Mouse (Mus musculus): ENCODE data around the gene Ccdc92. TPM values are rescaled to one million over a fixed set of nuclear protein-coding genes. Genes with fewer than 3 reads are reported as not detected.
A peak's percentile ranks its signal among the peaks of the same experiment; 100 is the strongest.

Ccdc92 gene
- polyA plus RNA-seq, 1 experiment from 2014 or later, result 7.4 TPM

GRCm38 (mm10) chr5:124852294-124852693 lies 9.9 kb downstream of the Ccdc92 start:
- Histone ChIP-seq H3K27ac (no peak overlapping the region), H3K9ac (no peak overlapping the region), H3K4me3 (replicated peaks) (no peak overlapping the region), H3K4me1 (no peaks in the 10 kb centered on the region), H3K9me3 (no peaks in the 10 kb centered on the region), H3K36me3 (no peaks in the 10 kb centered on the region), H3K4me2 (no peak overlapping the region), H3K27me3 (replicated peaks) (no peaks in the 10 kb centered on the region)
- WGBS, result 18% methylated on average over 2 of the region's 2 CpGs
- ATAC-seq (ENCODE audit: insufficient read depth, low FRiP score, low read depth), result no peak

- H3K9me3 ChIP-seq, result no peaks in the 10 kb centered on the region
- peak; percentile 47; the same call in 1 of the 2 replicates for ATAC-seq (ENCODE audit: insufficient read depth, low FRiP score, low read depth)
These were observed 10.7 kb downstream of the Ccdc92 start for GRCm38 (mm10) chr5:124851572-124851971.

GRCm38 (mm10) chr5:124848994-124849393 lies 13.2 kb downstream of the Ccdc92 start:
- H3K9ac ChIP-seq, result no peak overlapping the region
- H3K4me2 ChIP-seq, result no peak overlapping the region
- H3K4me1 ChIP-seq, result no peaks in the 10 kb centered on the region
- H3K9me3 ChIP-seq, result no peaks in the 10 kb centered on the region
- ATAC-seq (ENCODE audit: insufficient read depth, low FRiP score, low read depth), result no peak
- 75% methylated on average over 3 of the region's 3 CpGs for WGBS
- no peaks in the 10 kb centered on the region for H3K27me3 ChIP-seq (replicated peaks)
- no peak overlapping the region for H3K27ac ChIP-seq
- no peak overlapping the region for H3K4me3 ChIP-seq (replicated peaks)
- H3K36me3 ChIP-seq, result no peaks in the 10 kb centered on the region

More at GRCm38 (mm10) chr5:124851572-124851971, 10.7 kb downstream of the Ccdc92 start:
- no peaks in the 10 kb centered on the region for H3K36me3 ChIP-seq
- H3K4me1 ChIP-seq, result no peaks in the 10 kb centered on the region
- no peak overlapping the region for H3K9ac ChIP-seq
- no peaks in the 10 kb centered on the region for H3K27me3 ChIP-seq (replicated peaks)
- WGBS, result 62% methylated on average over 4 of the region's 4 CpGs
- no peak overlapping the region for H3K4me3 ChIP-seq (replicated peaks)
- H3K27ac ChIP-seq, result no peak overlapping the region
- no peak overlapping the region for H3K4me2 ChIP-seq

GRCm38 (mm10) chr5:124847014-124847413 lies 15.2 kb downstream of the Ccdc92 start:
- H3K36me3 ChIP-seq, result no peaks in the 10 kb centered on the region
- H3K9me3 ChIP-seq, result no peaks in the 10 kb centered on the region
- no peak overlapping the region for H3K4me3 ChIP-seq (replicated peaks)
- no peak for ATAC-seq (ENCODE audit: insufficient read depth, low FRiP score, low read depth)
- WGBS, result 69% methylated on average over 1 of the region's 1 CpGs
- no peaks in the 10 kb centered on the region for H3K27me3 ChIP-seq (replicated peaks)
- no peak overlapping the region for H3K9ac ChIP-seq
- H3K4me2 ChIP-seq, result no peak overlapping the region
- no peaks in the 10 kb centered on the region for H3K4me1 ChIP-seq
- H3K27ac ChIP-seq, result no peak overlapping the region

- WGBS, result 54% methylated on average over 4 of the region's 4 CpGs
- ATAC-seq (ENCODE audit: insufficient read depth, low FRiP score, low read depth), result no peak
- no peaks in the 10 kb centered on the region for H3K4me1 ChIP-seq
- H3K9ac ChIP-seq, result no peak overlapping the region
- H3K4me3 ChIP-seq (replicated peaks), result no peak overlapping the region
- no peaks in the 10 kb centered on the region for H3K27me3 ChIP-seq (replicated peaks)
- H3K36me3 ChIP-seq, result no peaks in the 10 kb centered on the region
- no peaks in the 10 kb centered on the region for H3K9me3 ChIP-seq
- no peak overlapping the region for H3K4me2 ChIP-seq
- H3K27ac ChIP-seq, result no peak overlapping the region
These were observed 17.3 kb downstream of the Ccdc92 start for GRCm38 (mm10) chr5:124844929-124845328.

- Histone ChIP-seq H3K4me1 (no peaks in the 10 kb centered on the region), H3K27ac (no peak overlapping the region), H3K4me2 (no peak overlapping the region), H3K9me3 (no peaks in the 10 kb centered on the region), H3K9ac (no peak overlapping the region), H3K36me3 (no peaks in the 10 kb centered on the region), H3K27me3 (replicated peaks) (no peaks in the 10 kb centered on the region), H3K4me3 (replicated peaks) (no peak overlapping the region)
- 80% methylated on average over 8 of the region's 8 CpGs for WGBS
- ATAC-seq (ENCODE audit: insufficient read depth, low FRiP score, low read depth), result no peak
These were observed 18.8 kb downstream of the Ccdc92 start for GRCm38 (mm10) chr5:124843386-124843785.

- H3K4me1 ChIP-seq, result no peaks in the 10 kb centered on the region
- 71% methylated on average over 2 of the region's 2 CpGs for WGBS
- no peaks in the 10 kb centered on the region for H3K9me3 ChIP-seq
- H3K36me3 ChIP-seq, result no peaks in the 10 kb centered on the region
- H3K27ac ChIP-seq, result no peak overlapping the region
- no peak overlapping the region for H3K4me2 ChIP-seq
- no peaks in the 10 kb centered on the region for H3K27me3 ChIP-seq (replicated peaks)
- no peak overlapping the region for H3K9ac ChIP-seq
- no peak; the same call in 1 of the 2 replicates for ATAC-seq (ENCODE audit: insufficient read depth, low FRiP score, low read depth)
- H3K4me3 ChIP-seq (replicated peaks), result no peak overlapping the region
These were observed 21.6 kb downstream of the Ccdc92 start for GRCm38 (mm10) chr5:124840669-124841068.

- H3K27me3 ChIP-seq (replicated peaks), result no peaks in the 10 kb centered on the region
- H3K27ac ChIP-seq, result no peak overlapping the region
- H3K4me3 ChIP-seq (replicated peaks), result no peak overlapping the region
- H3K9me3 ChIP-seq, result no peaks in the 10 kb centered on the region
- no peak overlapping the region for H3K4me2 ChIP-seq
- no peak for ATAC-seq (ENCODE audit: insufficient read depth, low FRiP score, low read depth)
- no peak overlapping the region for H3K9ac ChIP-seq
- H3K4me1 ChIP-seq, result no peaks in the 10 kb centered on the region
- H3K36me3 ChIP-seq, result no peaks in the 10 kb centered on the region
- WGBS, result 61% methylated on average over 7 of the region's 7 CpGs
These were observed 22.0 kb downstream of the Ccdc92 start for GRCm38 (mm10) chr5:124840202-124840601.

- no peaks in the 10 kb centered on the region for H3K4me1 ChIP-seq
- no peaks in the 10 kb centered on the region for H3K9me3 ChIP-seq
- H3K4me2 ChIP-seq, result no peak overlapping the region
- no peak overlapping the region for H3K27ac ChIP-seq
- no peak overlapping the region for H3K4me3 ChIP-seq (replicated peaks)
- no peak overlapping the region for H3K9ac ChIP-seq
- no peaks in the 10 kb centered on the region for H3K36me3 ChIP-seq
- WGBS, result 64% methylated on average over 4 of the region's 4 CpGs
- ATAC-seq (ENCODE audit: insufficient read depth, low FRiP score, low read depth), result no peak
- H3K27me3 ChIP-seq (replicated peaks), result no peaks in the 10 kb centered on the region
These were observed 25.6 kb downstream of the Ccdc92 start for GRCm38 (mm10) chr5:124836621-124837020.

GRCm38 (mm10) chr5:124836075-124836474 lies 26.1 kb downstream of the Ccdc92 start:
- Histone ChIP-seq H3K36me3 (no peaks in the 10 kb centered on the region), H3K4me3 (replicated peaks) (no peak overlapping the region), H3K9me3 (no peaks in the 10 kb centered on the region), H3K27ac (no peak overlapping the region), H3K27me3 (replicated peaks) (no peaks in the 10 kb centered on the region), H3K4me2 (no peak overlapping the region), H3K9ac (no peak overlapping the region), H3K4me1 (no peaks in the 10 kb centered on the region)
- ATAC-seq (ENCODE audit: insufficient read depth, low FRiP score, low read depth), result no peak
- WGBS, result 88% methylated on average over 10 of the region's 10 CpGs

- H3K36me3 ChIP-seq, result no peaks in the 10 kb centered on the region
- no peaks in the 10 kb centered on the region for H3K27me3 ChIP-seq (replicated peaks)
- no peaks in the 10 kb centered on the region for H3K9me3 ChIP-seq
- H3K4me1 ChIP-seq, result no peaks in the 10 kb centered on the region
- H3K4me2 ChIP-seq, result no peak overlapping the region
- H3K4me3 ChIP-seq (replicated peaks), result no peak overlapping the region
- no peak for ATAC-seq (ENCODE audit: insufficient read depth, low FRiP score, low read depth)
- no peak overlapping the region for H3K27ac ChIP-seq
- no peak overlapping the region for H3K9ac ChIP-seq
- WGBS, result 92% methylated on average over 15 of the region's 15 CpGs
These were observed 27.0 kb downstream of the Ccdc92 start for GRCm38 (mm10) chr5:124835218-124835617.

GRCm38 (mm10) chr5:124830331-124830730 lies 31.9 kb downstream of the Ccdc92 start:
- H3K4me1 ChIP-seq, result no peaks in the 10 kb centered on the region
- H3K27me3 ChIP-seq (replicated peaks), result no peaks in the 10 kb centered on the region
- no peak overlapping the region for H3K9ac ChIP-seq
- H3K27ac ChIP-seq, result no peak overlapping the region
- no peaks in the 10 kb centered on the region for H3K9me3 ChIP-seq
- no peaks in the 10 kb centered on the region for H3K36me3 ChIP-seq
- no peak overlapping the region for H3K4me2 ChIP-seq
- ATAC-seq (ENCODE audit: insufficient read depth, low FRiP score, low read depth), result no peak
- no peak overlapping the region for H3K4me3 ChIP-seq (replicated peaks)
- WGBS, result 90% methylated on average over 12 of the region's 12 CpGs

Measured in stomach, embryonic 15.5 days (tissue).